Mouse (Mus musculus): Measurements from ENCODE around the gene Gltp. TPM values are rescaled to one million over a fixed set of nuclear protein-coding genes. Genes with fewer than 3 reads are reported as not detected.

Gltp gene
- total RNA-seq, 4 experiments from 2014 or later, result 33.0 to 39.0 (median 35.4) TPM

GRCm38 (mm10) chr5:114661029-114661428, 29.8 kb downstream of the Gltp start:
- DNase-seq (ENCODE audit: low spot score in 2 of 2), result no peak

- DNase-seq (ENCODE audit: low spot score in 2 of 2), result no peak
These were observed 32.5 kb downstream of the Gltp start, which contains the start of gene Trpv4 for GRCm38 (mm10) chr5:114658255-114658654. Trpv4 (minus strand) TSS chr5:114658421.

- DNase-seq (ENCODE audit: low spot score in 2 of 2), result no peak
These were observed 33.4 kb downstream of the Gltp start for GRCm38 (mm10) chr5:114657426-114657825.

- DNase-seq (ENCODE audit: low spot score in 2 of 2), result no peak
These were observed 34.5 kb downstream of the Gltp start for GRCm38 (mm10) chr5:114656305-114656704.

GRCm38 (mm10) chr5:114655721-114656120, 35.1 kb downstream of the Gltp start:
- DNase-seq (ENCODE audit: low spot score in 2 of 2), result no peak

- no peak for DNase-seq (ENCODE audit: low spot score in 2 of 2)
These were observed 36.9 kb downstream of the Gltp start for GRCm38 (mm10) chr5:114653656-114654437.

GRCm38 (mm10) chr5:114651449-114651848, 39.3 kb downstream of the Gltp start:
- no peak for DNase-seq (ENCODE audit: low spot score in 2 of 2)

- no peak for DNase-seq (ENCODE audit: low spot score in 2 of 2)
These were observed 39.8 kb downstream of the Gltp start for GRCm38 (mm10) chr5:114651002-114651401.

- DNase-seq (ENCODE audit: low spot score in 2 of 2), result no peak
These were observed 42.0 kb downstream of the Gltp start for GRCm38 (mm10) chr5:114648728-114649311.

- DNase-seq (ENCODE audit: low spot score in 2 of 2), result no peak
These were observed 43.4 kb downstream of the Gltp start for GRCm38 (mm10) chr5:114647211-114647974.

- DNase-seq (ENCODE audit: low spot score in 2 of 2), result no peak
These were observed 44.9 kb downstream of the Gltp start for GRCm38 (mm10) chr5:114645916-114646315.

- no peak for DNase-seq (ENCODE audit: low spot score in 2 of 2)
These were observed 45.9 kb downstream of the Gltp start for GRCm38 (mm10) chr5:114644918-114645317.

- no peak for DNase-seq (ENCODE audit: low spot score in 2 of 2)
These were observed 50.0 kb downstream of the Gltp start for GRCm38 (mm10) chr5:114640809-114641208.

- no peak for DNase-seq (ENCODE audit: low spot score in 2 of 2)
These were observed 51.2 kb downstream of the Gltp start for GRCm38 (mm10) chr5:114639645-114639957.

GRCm38 (mm10) chr5:114638769-114639644, 51.8 kb downstream of the Gltp start:
- DNase-seq (ENCODE audit: low spot score in 2 of 2), result peak; percentile 62 to 81

- DNase-seq (ENCODE audit: low spot score in 2 of 2), result no peak
These were observed 54.7 kb downstream of the Gltp start for GRCm38 (mm10) chr5:114636091-114636490.

GRCm38 (mm10) chr5:114631336-114631735, 59.4 kb downstream of the Gltp start:
- DNase-seq (ENCODE audit: low spot score in 2 of 2), result no peak

- DNase-seq (ENCODE audit: low spot score in 2 of 2), result peak in 1 of 2 experiments; percentile 43
These were observed 65.2 kb downstream of the Gltp start for GRCm38 (mm10) chr5:114625590-114625989.

- no peak for DNase-seq (ENCODE audit: low spot score in 2 of 2)
These were observed 70.5 kb downstream of the Gltp start for GRCm38 (mm10) chr5:114620305-114620704.
